Mouse (Mus musculus): ENCODE measurements around the gene Col18a1. TPM values are rescaled to one million over a fixed set of nuclear protein-coding genes. Genes with fewer than 3 reads are reported as not detected.

Col18a1 gene
- polyA plus RNA-seq, 1 experiment from 2014 or later: 107 TPM

- under 1% methylated on average over 49 of the region's 49 CpGs for WGBS
- no peaks in the 10 kb centered on the region for H3K36me3 ChIP-seq
- H3K4me2 ChIP-seq (replicated peaks): peak overlapping the region; percentile 91
- H3K4me1 ChIP-seq: peaks cover 28% of the 10 kb centered on the region
- H3K4me3 ChIP-seq: peak overlapping the region; percentile 60
- H3K9me3 ChIP-seq: no peaks in the 10 kb centered on the region
- 0 out of 2 replicates have a peak overlapping the region, but pooled peaks have one; percentile 46 for H3K27ac ChIP-seq
- peak overlapping the region; percentile 67 for H3K9ac ChIP-seq
- ATAC-seq (ENCODE audit: low FRiP score, low read depth): peak; percentile 94
- H3K27me3 ChIP-seq (replicated peaks): no peaks in the 10 kb centered on the region
Observed at GRCm38 (mm10) chr10:77032591-77033322, 133.6 kb downstream of the Col18a1 start.

GRCm38 (mm10) chr10:77031768-77032375 lies 134.5 kb downstream of the Col18a1 start, which contains the start of gene Slc19a1:
Gene Slc19a1 (plus strand): TSS chr10:77032241.
- Histone ChIP-seq H3K9ac (peak within 1 kb of the TSS; percentile 67), H3K4me1 (peaks cover 28% of the 10 kb centered on the region), H3K27ac (0 out of 2 replicates have a peak within 1 kb of the TSS, but pooled peaks have one; percentile 46), H3K36me3 (no peaks in the 10 kb centered on the region), H3K9me3 (no peaks in the 10 kb centered on the region), H3K4me3 (peak within 1 kb of the TSS; percentile 60), H3K27me3 (replicated peaks) (no peaks in the 10 kb centered on the region), H3K4me2 (replicated peaks) (peak within 1 kb of the TSS; percentile 91)
- WGBS: 30% methylated on average over 13 of the region's 13 CpGs
- no peak for ATAC-seq (ENCODE audit: low FRiP score, low read depth)

- no peak overlapping the region for H3K4me3 ChIP-seq
- H3K4me1 ChIP-seq: peaks cover 28% of the 10 kb centered on the region
- H3K9ac ChIP-seq: no peak overlapping the region
- H3K27me3 ChIP-seq (replicated peaks): no peaks in the 10 kb centered on the region
- 84% methylated on average over 5 of the region's 5 CpGs for WGBS
- no peak overlapping the region for H3K4me2 ChIP-seq (replicated peaks)
- no peaks in the 10 kb centered on the region for H3K36me3 ChIP-seq
- ATAC-seq (ENCODE audit: low FRiP score, low read depth): no peak
- no peak overlapping the region for H3K27ac ChIP-seq
- no peaks in the 10 kb centered on the region for H3K9me3 ChIP-seq
Observed at GRCm38 (mm10) chr10:77030666-77031065, 135.7 kb downstream of the Col18a1 start.

GRCm38 (mm10) chr10:77029761-77030160 lies 136.6 kb downstream of the Col18a1 start:
- 89% methylated on average over 4 of the region's 4 CpGs for WGBS
- H3K36me3 ChIP-seq: no peaks in the 10 kb centered on the region
- peaks cover 20% of the 10 kb centered on the region for H3K4me1 ChIP-seq
- no peak overlapping the region for H3K27ac ChIP-seq
- no peak overlapping the region for H3K4me2 ChIP-seq (replicated peaks)
- no peak overlapping the region for H3K4me3 ChIP-seq
- no peaks in the 10 kb centered on the region for H3K9me3 ChIP-seq
- no peaks in the 10 kb centered on the region for H3K27me3 ChIP-seq (replicated peaks)
- H3K9ac ChIP-seq: no peak overlapping the region
- no peak for ATAC-seq (ENCODE audit: low FRiP score, low read depth)

GRCm38 (mm10) chr10:77028782-77029296 lies 137.5 kb downstream of the Col18a1 start:
- H3K9ac ChIP-seq: no peak overlapping the region
- H3K4me1 ChIP-seq: peaks cover 11% of the 10 kb centered on the region
- no peak overlapping the region for H3K4me3 ChIP-seq
- no peaks in the 10 kb centered on the region for H3K9me3 ChIP-seq
- H3K27ac ChIP-seq: no peak overlapping the region
- 81% methylated on average over 6 of the region's 6 CpGs for WGBS
- H3K4me2 ChIP-seq (replicated peaks): no peak overlapping the region
- H3K27me3 ChIP-seq (replicated peaks): no peaks in the 10 kb centered on the region
- no peak for ATAC-seq (ENCODE audit: low FRiP score, low read depth)
- H3K36me3 ChIP-seq: no peaks in the 10 kb centered on the region

GRCm38 (mm10) chr10:77026944-77027343 lies 139.4 kb downstream of the Col18a1 start:
- Histone ChIP-seq H3K4me1 (no peaks in the 10 kb centered on the region), H3K9ac (no peak overlapping the region), H3K4me2 (replicated peaks) (no peak overlapping the region), H3K9me3 (no peaks in the 10 kb centered on the region), H3K27me3 (replicated peaks) (no peaks in the 10 kb centered on the region), H3K27ac (no peak overlapping the region), H3K4me3 (no peak overlapping the region), H3K36me3 (no peaks in the 10 kb centered on the region)
- no peak for ATAC-seq (ENCODE audit: low FRiP score, low read depth)
- 82% methylated on average over 3 of the region's 3 CpGs for WGBS

GRCm38 (mm10) chr10:77024231-77024630 lies 142.1 kb downstream of the Col18a1 start:
- 81% methylated on average over 5 of the region's 5 CpGs for WGBS
- ATAC-seq (ENCODE audit: low FRiP score, low read depth): no peak
- Histone ChIP-seq H3K36me3 (no peaks in the 10 kb centered on the region), H3K9ac (no peak overlapping the region), H3K27ac (no peak overlapping the region), H3K4me2 (replicated peaks) (no peak overlapping the region), H3K9me3 (no peaks in the 10 kb centered on the region), H3K4me3 (no peak overlapping the region), H3K4me1 (no peaks in the 10 kb centered on the region), H3K27me3 (replicated peaks) (no peaks in the 10 kb centered on the region)

- no peaks in the 10 kb centered on the region for H3K9me3 ChIP-seq
- H3K4me2 ChIP-seq (replicated peaks): no peak overlapping the region
- no peak for ATAC-seq (ENCODE audit: low FRiP score, low read depth)
- H3K4me1 ChIP-seq: no peaks in the 10 kb centered on the region
- 83% methylated on average over 13 of the region's 13 CpGs for WGBS
- H3K4me3 ChIP-seq: no peak overlapping the region
- H3K9ac ChIP-seq: no peak overlapping the region
- no peaks in the 10 kb centered on the region for H3K36me3 ChIP-seq
- no peaks in the 10 kb centered on the region for H3K27me3 ChIP-seq (replicated peaks)
- H3K27ac ChIP-seq: no peak overlapping the region
Observed at GRCm38 (mm10) chr10:77022301-77023130, 143.8 kb downstream of the Col18a1 start.

- Histone ChIP-seq H3K4me2 (replicated peaks) (peak overlapping the region; percentile 40), H3K36me3 (no peaks in the 10 kb centered on the region), H3K27me3 (replicated peaks) (no peaks in the 10 kb centered on the region), H3K9ac (0 out of 2 replicates have a peak overlapping the region, but pooled peaks have one; percentile 1), H3K4me3 (no peak overlapping the region), H3K27ac (no peak overlapping the region), H3K4me1 (no peaks in the 10 kb centered on the region), H3K9me3 (no peaks in the 10 kb centered on the region)
- 32% methylated on average over 17 of the region's 17 CpGs for WGBS
- ATAC-seq (ENCODE audit: low FRiP score, low read depth): peak; percentile 63; the same call in 1 of the 2 replicates
Observed at GRCm38 (mm10) chr10:77021399-77022052, 144.8 kb downstream of the Col18a1 start.

GRCm38 (mm10) chr10:77017662-77018061 lies 148.7 kb downstream of the Col18a1 start:
- no peak overlapping the region for H3K4me2 ChIP-seq (replicated peaks)
- H3K27me3 ChIP-seq (replicated peaks): no peaks in the 10 kb centered on the region
- WGBS: 76% methylated on average over 9 of the region's 9 CpGs
- no peak for ATAC-seq (ENCODE audit: low FRiP score, low read depth)
- H3K27ac ChIP-seq: no peak overlapping the region
- H3K9ac ChIP-seq: no peak overlapping the region
- no peaks in the 10 kb centered on the region for H3K36me3 ChIP-seq
- no peaks in the 10 kb centered on the region for H3K9me3 ChIP-seq
- no peak overlapping the region for H3K4me3 ChIP-seq
- no peaks in the 10 kb centered on the region for H3K4me1 ChIP-seq

- Histone ChIP-seq H3K9me3 (no peaks in the 10 kb centered on the region), H3K27ac (no peak overlapping the region), H3K9ac (no peak overlapping the region), H3K36me3 (no peaks in the 10 kb centered on the region), H3K4me3 (no peak overlapping the region), H3K4me2 (replicated peaks) (no peak overlapping the region), H3K4me1 (no peaks in the 10 kb centered on the region), H3K27me3 (replicated peaks) (no peaks in the 10 kb centered on the region)
- ATAC-seq (ENCODE audit: low FRiP score, low read depth): no peak
- 75% methylated on average over 2 of the region's 2 CpGs for WGBS
Observed at GRCm38 (mm10) chr10:77017061-77017460, 149.3 kb downstream of the Col18a1 start.

Data from neural tube, embryonic 12.5 days (tissue).